Mouse (Mus musculus): Measurements from ENCODE around the gene Mycbpap.

- TF ChIP-seq CTCF (IDR thresholded peaks at IDR 0.05; ENCODE audit: insufficient read depth, low read length) (no peak), POLR2A (IDR thresholded peaks at IDR 0.05; ENCODE audit: borderline replicate concordance, extremely low read depth, low read depth, low read length) (no peak)
Observed at GRCm38 (mm10) chr11:94483921-94484320, 37.6 kb downstream of the Mycbpap start.

Measured in lung, adult 2 months (tissue).